Mouse (Mus musculus) lung, adult 2 months (tissue): ENCODE measurements around the gene Slamf6. TPM values are rescaled to one million over a fixed set of nuclear protein-coding genes. Genes with fewer than 3 reads are reported as not detected.

Source experiments
- DNase-seq: peaks from one replicate; pipeline ENCODE4 v3.0.0; 2022
- H3K4me1 ChIP-seq: fragments of 200-500 bp; 2 replicates; pipeline ENCODE4 v1.6.1; 2011; ENCODE audit warnings: low read length; ENCODE audit not compliant: control insufficient read depth, insufficient read depth
- H3K4me3 ChIP-seq: fragments of 200-500 bp; replicated peaks from 2 replicates; pipeline ENCODE3; 2011; ENCODE audit warnings: low read depth, mild to moderate bottlenecking, control low read depth, low read length; ENCODE audit errors: extremely low read depth
- CTCF ChIP-seq: fragments of 200-500 bp; IDR thresholded peaks from 2 replicates; pipeline ENCODE4 v1.5.1; 2011; ENCODE audit warnings: mild to moderate bottlenecking, low read length, control low read depth; ENCODE audit not compliant: insufficient read depth
- POLR2A ChIP-seq: fragments of 200-500 bp; IDR thresholded peaks from 2 replicates; pipeline ENCODE4 v1.6.1; 2011; ENCODE audit warnings: low read depth, mild to moderate bottlenecking, control low read depth, low read length, borderline replicate concordance; ENCODE audit errors: extremely low read depth
- WGBS: fragments of 180-500 bp; shearing (Covaris S2); methylation state at CpG from one replicate; pipeline ENCODE4 v1.1.7; 2018; 5-methylcytosine and 5-hydroxymethylcytosine counted together
- polyA plus RNA-seq: library from polyadenylated mRNA; depleted of rRNA; stranded (reverse); fragments of >200 nt; gene quantifications from 2 replicates; pipeline ENCODE4 v1.2.3, GENCODE M21; 2012

The Slamf6 gene
- polyA plus RNA-seq, 1 experiment, result 2.5 TPM

DNA sequence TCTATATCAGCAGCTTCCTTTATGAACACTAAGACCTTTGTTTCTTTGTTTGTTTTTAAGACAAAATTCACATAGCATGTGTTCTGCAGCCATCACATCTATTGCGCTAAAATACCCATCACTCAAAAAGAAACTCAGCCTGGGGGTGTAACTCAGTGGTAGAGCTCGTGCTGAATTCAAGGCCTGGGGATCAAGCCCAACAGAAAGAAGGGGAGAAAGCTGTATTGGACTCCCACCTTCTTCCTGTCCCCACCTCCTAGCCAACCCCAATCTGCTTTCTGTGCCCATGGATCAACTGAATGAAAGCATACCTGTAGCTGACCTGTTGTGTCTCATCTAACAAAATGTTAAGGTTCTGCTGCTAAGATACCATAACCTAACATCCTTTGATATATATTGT is 4.3 kb downstream of the Slamf6 start:
- WGBS, result 57% methylated on average over 2 of the region's 2 CpGs
- H3K4me1 ChIP-seq, result no peaks in the 10 kb centered on the region
- no peak overlapping the region for H3K4me3 ChIP-seq
- TF ChIP-seq POLR2A (no peak), CTCF (no peak)
- DNase-seq, result no peak

DNA sequence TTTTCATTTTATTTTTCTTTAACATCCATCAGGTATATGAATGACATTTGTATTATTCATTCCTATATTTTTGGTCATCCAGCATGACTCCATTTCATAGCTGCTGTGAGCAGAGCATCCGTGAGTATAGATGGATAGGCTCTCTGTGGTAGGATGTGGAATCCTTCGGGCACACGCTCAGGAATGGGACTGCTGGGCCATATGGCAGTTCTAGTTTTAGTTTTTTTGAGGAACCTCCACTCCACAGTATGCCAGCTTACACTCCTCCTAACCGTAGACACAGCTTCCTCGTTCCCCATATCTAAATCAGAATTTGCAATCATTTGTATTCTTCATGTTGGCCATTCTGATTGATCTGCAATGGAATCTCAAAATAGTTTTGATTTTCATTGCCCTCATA is 5.5 kb downstream of the Slamf6 start:
- no peak overlapping the region for H3K4me3 ChIP-seq
- WGBS, result 90% methylated on average over 5 of the region's 5 CpGs
- no peaks in the 10 kb centered on the region for H3K4me1 ChIP-seq
- no peak for DNase-seq
- TF ChIP-seq CTCF (no peak), POLR2A (no peak)

DNA sequence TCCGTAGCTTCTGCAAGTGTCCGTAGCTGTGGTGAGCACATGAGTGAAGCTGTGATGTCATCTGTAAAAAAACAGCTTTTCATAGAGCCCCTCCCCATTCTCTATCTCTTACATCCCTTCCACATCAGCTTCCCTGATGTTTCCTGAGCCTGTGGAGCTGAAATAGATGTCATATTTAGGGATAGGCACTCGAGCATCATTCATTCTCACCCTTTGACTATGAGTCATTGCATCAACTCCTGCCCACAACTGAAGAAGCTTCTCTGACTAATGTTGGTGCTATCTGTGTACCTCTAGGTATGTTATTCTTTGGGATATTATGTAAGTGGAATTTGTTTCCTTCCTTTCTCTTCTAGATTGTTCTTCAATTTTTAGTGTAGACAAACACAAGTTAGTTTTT is 7.6 kb downstream of the Slamf6 start:
- 64% methylated on average over 3 of the region's 3 CpGs for WGBS
- TF ChIP-seq CTCF (no peak), POLR2A (no peak)
- Histone ChIP-seq H3K4me3 (no peak overlapping the region), H3K4me1 (no peaks in the 10 kb centered on the region)
- no peak for DNase-seq

DNA sequence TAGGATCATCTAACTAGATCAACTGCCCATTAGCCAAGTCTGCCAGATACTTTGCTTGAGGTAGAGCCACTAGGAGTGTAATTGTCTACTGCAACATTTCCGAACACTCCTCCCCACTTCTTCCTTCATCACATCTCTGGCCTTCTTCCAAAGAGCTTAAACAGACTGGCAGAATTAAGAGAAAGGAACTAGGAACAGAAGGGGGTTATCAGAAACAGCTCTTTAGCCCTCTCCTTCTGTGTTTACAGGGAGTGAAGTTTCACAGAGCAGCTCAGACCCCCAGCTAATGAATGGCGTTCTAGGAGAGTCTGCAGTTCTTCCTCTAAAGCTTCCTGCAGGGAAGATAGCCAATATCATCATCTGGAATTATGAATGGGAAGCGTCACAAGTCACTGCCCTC is 16.5 kb downstream of the Slamf6 start:
- Histone ChIP-seq H3K4me1 (no peaks in the 10 kb centered on the region), H3K4me3 (no peak overlapping the region)
- TF ChIP-seq CTCF (no peak), POLR2A (no peak)
- WGBS, result 24% methylated on average over 3 of the region's 3 CpGs
- no peak for DNase-seq

DNA sequence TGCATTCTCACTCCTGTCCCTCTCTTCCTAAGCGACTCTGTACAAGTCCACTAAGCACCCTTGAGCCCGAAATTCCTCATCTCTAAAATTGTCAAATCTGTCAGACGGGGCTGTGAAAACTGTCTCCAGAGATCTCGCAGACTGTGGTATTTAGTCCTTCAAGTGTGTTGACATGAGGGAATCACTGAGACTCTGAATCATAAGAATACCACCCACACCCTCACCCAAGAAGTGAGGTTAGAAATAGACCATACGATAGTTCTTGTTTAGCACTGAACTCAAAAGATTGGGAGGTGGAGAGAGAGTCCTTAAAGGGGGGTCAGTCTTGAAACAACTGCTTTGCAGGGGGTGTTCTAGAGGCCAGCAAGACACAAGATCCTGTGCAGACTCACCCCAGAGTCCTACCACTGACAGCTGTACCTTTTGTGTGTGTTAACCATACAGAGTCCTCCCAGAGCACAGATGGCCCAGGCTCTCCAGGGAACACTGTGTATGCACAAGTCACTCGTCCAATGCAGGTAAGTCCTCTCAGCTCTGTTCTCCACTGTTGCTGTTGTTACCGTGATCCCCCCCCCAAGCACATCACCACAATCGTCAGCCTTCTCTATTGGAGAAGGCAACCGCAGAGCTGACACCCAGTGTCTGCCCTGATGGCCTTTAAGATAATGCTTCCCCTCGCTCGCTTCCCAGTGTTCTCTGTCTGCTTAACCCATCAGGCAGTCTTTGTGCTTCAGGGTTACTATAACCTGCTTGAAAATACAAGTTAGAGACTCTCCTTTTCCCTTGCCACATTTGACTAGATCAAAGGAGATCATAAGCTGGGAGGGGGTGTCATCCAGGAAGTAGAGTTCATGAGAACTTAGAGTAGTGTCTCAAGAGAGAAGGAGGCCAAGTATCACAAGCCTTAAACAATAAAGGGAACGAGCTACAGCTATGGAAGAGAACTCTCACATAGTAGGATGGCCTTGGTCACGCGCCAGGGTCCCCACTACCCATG is 21.9 kb downstream of the Slamf6 start:
- no peak for DNase-seq
- H3K4me3 ChIP-seq, result no peak overlapping the region
- H3K4me1 ChIP-seq, result no peaks in the 10 kb centered on the region
- TF ChIP-seq POLR2A (no peak), CTCF (no peak)
- 72% methylated on average over 14 of the region's 14 CpGs for WGBS

DNA sequence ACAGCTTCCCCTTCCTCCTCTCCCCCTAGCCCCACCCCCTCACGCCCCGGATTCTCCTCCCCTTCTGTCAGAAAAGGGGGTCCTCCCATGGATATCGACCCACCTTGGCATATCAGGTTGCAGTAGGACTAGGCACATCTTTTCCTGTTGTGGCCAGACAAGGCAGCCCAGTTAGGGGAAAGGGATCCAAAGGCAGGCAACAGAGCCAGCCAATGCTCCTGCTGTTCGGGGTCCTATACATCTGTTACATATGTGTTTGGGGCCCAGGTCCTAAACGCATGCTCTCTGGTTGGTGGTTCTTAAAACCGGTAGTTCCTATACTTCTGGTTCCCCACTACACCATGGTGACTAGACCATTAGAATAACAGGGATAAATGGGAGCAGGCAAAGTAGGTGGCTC is 23.3 kb downstream of the Slamf6 start:
- WGBS, result 76% methylated on average over 6 of the region's 6 CpGs
- TF ChIP-seq POLR2A, result no peak
- TF ChIP-seq CTCF, result no peak
- no peak for DNase-seq
- Histone ChIP-seq H3K4me3 (no peak overlapping the region), H3K4me1 (no peaks in the 10 kb centered on the region)

DNA sequence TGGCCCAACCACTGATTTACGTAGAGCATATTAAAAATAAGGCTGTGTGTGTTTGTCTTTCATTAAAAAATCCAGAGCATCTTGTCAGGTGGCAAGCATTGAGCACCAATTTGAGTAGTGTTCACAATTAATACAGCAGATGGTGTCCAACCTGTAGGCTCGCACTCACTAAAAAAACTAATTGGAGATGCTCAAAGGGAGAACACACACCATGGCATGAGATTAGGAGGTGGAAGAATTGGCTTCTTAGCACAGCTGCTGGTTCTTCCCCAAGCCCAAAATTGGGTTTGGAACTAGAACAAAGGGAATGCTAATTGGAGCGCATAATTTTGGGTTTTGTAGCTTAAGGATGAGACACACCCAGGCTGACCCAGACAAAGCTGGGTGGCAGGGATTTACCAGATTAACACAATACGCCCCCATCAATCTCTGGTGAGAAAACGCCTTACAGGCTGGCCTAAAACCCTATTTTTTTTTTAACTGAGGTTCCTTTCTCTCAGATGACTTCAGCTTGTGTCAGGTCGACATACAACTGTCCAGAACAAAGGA is 29.2 kb downstream of the Slamf6 start:
- 76% methylated on average over 6 of the region's 6 CpGs for WGBS
- no peaks in the 10 kb centered on the region for H3K4me1 ChIP-seq
- DNase-seq, result no peak
- TF ChIP-seq CTCF (no peak), POLR2A (no peak)
- H3K4me3 ChIP-seq, result no peak overlapping the region

DNA sequence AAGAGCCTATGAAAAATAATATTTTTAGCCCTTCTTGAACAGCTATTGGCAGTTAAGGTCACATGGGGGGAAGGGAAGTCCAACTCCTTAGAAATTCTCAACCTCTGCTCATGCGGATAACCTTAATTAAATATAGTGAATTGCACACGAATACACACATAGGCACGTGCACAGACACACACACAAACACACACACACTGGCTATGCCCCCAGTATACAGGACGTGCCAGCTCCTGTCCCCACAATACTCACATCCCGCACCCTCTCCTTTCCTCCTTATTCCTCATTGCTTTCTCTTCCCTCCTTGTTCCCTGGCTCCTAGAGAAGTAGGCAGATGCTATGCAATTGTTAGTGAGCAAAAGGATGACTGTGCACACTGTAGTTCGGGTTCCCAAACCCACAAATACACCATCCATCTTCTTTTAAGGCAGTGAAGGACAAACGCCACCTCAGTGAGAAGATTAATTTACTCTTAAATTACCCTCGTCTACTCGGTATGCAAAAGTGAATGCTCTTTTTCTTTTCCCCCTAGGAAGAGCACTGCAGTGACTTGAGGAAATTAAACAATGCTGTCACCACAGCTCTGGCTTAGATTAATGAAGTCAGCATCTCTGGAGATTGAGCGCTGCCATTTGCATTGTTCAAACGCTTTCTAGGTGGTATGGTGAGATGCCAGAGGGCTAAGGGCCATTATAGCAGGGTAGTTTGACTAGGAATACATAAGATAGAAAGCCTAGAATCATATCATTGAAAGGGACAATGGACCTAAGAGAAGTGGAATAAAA is 31.0 kb downstream of the Slamf6 start:
- H3K4me3 ChIP-seq, result no peak overlapping the region
- WGBS, result 65% methylated on average over 11 of the region's 11 CpGs
- TF ChIP-seq CTCF (no peak), POLR2A (no peak)
- H3K4me1 ChIP-seq, result no peaks in the 10 kb centered on the region
- DNase-seq, result no peak

DNA sequence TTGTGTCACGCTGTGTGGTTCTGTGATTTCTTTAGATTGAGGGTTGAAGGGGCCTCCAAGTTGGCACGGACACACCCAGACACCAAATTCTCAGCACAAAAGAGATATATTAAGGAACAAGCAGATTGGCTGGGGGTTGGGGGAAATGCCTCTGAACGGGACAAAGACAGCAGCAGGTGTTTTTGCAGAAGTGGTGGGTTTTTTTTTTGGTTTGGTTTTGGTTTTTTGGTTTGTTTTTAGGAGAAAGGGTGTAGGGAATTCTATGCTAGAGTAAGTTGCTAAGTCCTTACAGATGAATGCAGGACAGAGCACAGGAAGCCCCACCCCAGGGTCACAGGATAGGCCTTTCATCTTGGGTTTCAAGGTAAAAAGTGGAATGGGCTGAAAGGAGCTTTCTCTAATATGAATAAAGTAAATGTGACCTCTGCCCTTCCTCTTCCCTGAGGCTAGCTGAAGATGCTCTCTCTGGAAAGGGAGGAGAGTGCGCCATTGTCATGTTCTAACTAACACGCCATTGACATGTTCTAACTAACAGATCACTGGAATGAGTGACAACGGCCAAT is 31.7 kb downstream of the Slamf6 start:
- DNase-seq, result no peak
- Histone ChIP-seq H3K4me3 (no peak overlapping the region), H3K4me1 (no peaks in the 10 kb centered on the region)
- 73% methylated on average over 6 of the region's 6 CpGs for WGBS
- TF ChIP-seq CTCF, result no peak
- TF ChIP-seq POLR2A, result no peak
